Mouse (Mus musculus) liver, adult 10 weeks (tissue): Measurements from ENCODE around the gene Mmab. TPM values are rescaled to one million over a fixed set of nuclear protein-coding genes. Genes with fewer than 3 reads are reported as not detected.

Experiments used
- polyA plus RNA-seq: library from polyadenylated mRNA; stranded (reverse); fragments of 350-450 nt; fragmentation: Illumina TruSeq; extraction: RNeasy Lipid Tissue Mini Kit (QIAGEN cat#74804); gene quantifications from one replicate; pipeline ENCODE4 v1.2.3, GENCODE M21; 2014; ENCODE audit warnings: low read depth, low replicate concordance

Gene Mmab
- polyA plus RNA-seq: 13.3 TPM

DNA sequence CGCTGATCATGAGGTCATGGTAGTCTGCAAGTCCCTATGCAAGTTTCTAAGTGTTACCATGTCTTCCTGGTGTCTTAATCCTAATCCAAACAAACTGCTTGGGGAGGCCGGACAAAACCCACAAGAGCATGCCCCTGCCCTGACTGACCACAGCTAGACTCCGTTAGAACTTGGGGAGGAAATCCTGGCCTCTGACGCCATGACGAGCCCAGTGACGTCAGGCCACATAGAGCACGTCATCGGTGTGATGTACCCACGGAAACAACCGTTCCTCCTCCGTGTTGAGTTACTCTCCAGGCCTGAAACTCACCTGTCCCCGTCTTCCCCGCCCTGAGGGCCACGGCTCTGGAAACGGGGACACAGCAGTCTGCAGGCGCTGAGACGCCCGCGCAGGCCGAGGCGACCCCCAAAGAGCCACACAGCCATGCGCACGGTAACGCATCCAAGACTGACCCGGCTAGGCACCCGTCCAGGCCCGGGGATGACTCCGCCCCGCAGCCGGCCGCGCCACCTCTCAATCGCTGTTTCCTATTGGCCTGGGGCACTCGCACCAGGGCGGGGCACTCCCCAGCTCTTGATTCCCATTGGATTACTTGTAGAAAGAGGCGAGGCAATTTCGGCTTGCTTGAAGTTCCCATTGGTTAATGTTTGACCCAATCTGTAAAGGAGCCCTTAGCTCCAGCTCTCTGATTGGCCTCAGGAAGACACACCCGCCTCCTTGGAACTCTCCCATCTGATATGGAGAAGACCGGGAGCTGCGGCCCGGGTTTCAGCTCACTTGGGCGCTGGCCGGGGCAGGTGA is at the start of gene Mmab, which contains the start of gene Mvk:
Gene Mmab (minus strand): TSS at position 495 of the 802 bp plus-strand sequence.
Gene Mvk (plus strand): TSS at position 704 of the 802 bp plus-strand sequence.

Other genes with a start within 250 kb of the Mmab start
- not detected for gene Foxn4, start 170.3 kb downstream of the Mmab start, polyA plus RNA-seq
- not detected for gene Myo1h, start 154.9 kb downstream of the Mmab start, polyA plus RNA-seq
- 5.0 TPM for gene Kctd10, start 63.6 kb downstream of the Mmab start, polyA plus RNA-seq
- gene Ube3b, start 63.5 kb downstream of the Mmab start, polyA plus RNA-seq: 3.1 TPM
- gene Mvk, start 209 bp upstream of the Mmab start, polyA plus RNA-seq: 1.1 TPM
- gene Fam222a, start 124.0 kb upstream of the Mmab start, polyA plus RNA-seq: not detected
- gene Trpv4, start 214.4 kb upstream of the Mmab start, polyA plus RNA-seq: not detected
- gene Gltp, start 246.9 kb upstream of the Mmab start, polyA plus RNA-seq: 1.7 TPM